Mouse (Mus musculus): ENCODE measurements around the gene Hmgxb4.
"Not testable (repeated sequence)": the region's sequence is repeated elsewhere in the genome, so short reads cannot be mapped to it uniquely, and the experiment has no call there.

Hmgxb4 gene

DNA sequence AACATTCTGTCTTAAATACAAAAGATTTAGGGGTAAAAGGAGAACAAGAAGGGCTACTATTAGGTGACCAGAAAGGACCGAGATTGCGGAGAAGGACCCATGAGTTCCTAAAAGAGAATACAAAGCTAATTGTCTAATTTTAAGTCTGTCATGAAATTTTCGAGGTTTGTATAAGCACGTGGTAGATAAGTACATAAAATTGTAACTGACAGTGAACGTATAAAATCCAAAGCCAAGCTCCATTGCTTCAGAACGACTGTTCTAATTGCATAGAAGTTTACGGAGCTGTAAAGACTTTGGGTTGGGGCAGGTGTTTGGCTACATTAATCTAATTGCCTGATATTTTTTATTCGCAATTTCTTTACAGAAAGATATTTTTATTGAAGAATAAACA, at the start of gene Hmgxb4:
Hmgxb4 (plus strand) TSS at position 276 of the 394 bp plus-strand sequence.
- no peak for DNase-seq (ENCODE audit: low spot score)

DNA sequence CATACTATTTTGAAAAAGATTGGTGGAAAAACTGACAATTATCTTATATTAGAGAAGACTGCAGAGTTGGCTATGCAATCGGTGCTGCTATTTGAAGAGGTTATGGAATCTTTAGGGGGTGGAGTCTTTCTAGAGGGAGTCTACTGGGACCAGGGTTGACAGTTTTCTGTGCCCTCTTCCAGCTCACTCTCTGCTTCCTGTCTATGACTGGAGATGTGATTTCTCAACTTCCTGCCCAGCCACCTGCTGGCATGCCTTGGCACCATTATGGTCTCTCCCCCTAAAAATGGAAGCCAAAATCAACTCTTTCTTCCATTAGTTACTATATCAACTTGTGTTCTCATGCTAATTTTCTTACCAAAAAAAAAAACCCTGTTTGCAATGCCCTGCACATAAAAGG, 43.7 kb upstream of the Hmgxb4 start:
- no peak for DNase-seq (ENCODE audit: low spot score)

DNA sequence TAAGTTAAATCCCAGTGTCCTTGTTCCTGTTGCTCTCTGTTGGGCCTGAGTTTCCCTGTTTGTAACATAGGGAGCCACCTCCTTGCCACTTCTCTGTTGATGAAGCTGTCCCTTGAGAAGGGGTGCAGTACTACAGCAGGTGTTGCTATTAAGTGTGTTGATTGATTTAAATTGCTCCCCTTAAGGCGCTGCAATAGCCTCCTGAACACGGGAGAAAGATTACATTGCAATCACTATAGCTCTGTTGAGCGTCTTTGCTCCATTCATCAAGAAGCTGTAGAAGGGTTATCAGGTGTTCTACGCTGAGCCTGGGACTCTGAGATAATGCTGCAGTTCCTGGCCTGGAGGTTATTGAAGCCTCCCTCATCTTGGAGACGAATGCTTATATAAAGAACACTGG, 29.2 kb upstream of the Hmgxb4 start:
- no peak for DNase-seq (ENCODE audit: low spot score)

DNA sequence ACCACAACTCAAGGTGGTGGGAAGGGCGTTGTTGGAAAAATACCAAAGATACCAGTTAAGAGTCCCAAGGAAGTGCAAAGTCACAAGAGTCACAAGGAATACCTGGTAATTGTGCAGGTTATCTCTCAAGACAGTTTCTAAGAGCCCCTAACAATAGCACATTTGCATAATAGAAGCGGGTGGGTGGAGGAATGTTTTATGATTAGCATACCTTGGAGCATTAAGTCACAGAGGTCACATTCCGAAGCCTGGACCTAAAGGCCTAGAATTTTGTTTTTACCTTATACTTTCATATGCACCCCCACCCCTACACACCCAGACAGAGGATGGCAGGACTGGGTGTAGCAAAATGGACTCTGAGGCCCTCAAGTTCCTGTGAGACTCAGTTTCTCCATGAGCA, 22.9 kb upstream of the Hmgxb4 start:
- not testable (repeated sequence) for DNase-seq (ENCODE audit: low spot score)

DNA sequence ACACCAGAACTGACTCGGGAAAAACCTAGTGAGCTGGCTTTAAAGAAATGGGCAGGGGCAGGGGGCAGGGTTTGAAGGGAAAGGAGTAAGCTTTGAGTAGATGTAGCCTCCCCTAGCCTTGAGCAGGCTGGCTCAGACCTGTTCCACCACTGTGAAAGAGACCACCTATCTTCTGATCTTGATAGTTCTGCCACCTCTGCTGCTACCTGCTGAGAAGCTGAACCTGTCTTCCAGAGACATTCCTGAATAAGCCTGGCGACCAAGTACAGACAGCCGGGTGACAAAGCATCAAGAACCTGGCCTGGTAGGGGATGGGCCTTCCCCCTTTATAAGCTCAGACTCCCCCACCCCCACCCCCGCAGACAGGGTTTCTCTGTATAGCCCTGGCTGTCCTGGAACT, 21.5 kb upstream of the Hmgxb4 start:
- DNase-seq (ENCODE audit: low spot score): no peak

DNA sequence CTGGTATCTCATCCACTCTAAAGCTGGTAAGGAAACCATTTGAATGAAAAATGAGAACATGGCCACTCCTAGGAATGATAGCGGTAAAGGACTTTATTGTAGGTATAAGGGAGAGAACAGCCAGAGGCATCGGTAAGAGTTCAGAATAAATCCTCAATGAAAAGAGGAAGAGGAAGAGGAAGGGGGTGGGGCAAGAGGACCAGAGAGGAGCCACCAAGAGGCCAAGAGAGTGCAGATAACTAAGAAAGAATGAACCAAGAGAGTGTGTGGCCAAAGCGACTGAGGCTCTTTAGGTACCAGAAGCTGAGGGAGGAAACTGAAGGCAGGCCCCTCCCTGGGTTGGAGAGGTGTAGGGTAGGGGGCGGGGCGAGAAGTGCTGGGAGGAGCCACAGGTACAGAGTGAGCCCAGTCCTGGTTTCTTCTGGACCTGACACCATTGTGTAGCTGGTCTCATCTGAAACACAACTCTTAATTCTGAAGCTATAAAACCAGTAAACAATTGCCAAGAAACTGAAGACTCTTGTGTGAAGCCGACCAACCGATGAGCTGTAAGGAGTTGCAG, 20.8 kb upstream of the Hmgxb4 start:
- no peak for DNase-seq (ENCODE audit: low spot score)

DNA sequence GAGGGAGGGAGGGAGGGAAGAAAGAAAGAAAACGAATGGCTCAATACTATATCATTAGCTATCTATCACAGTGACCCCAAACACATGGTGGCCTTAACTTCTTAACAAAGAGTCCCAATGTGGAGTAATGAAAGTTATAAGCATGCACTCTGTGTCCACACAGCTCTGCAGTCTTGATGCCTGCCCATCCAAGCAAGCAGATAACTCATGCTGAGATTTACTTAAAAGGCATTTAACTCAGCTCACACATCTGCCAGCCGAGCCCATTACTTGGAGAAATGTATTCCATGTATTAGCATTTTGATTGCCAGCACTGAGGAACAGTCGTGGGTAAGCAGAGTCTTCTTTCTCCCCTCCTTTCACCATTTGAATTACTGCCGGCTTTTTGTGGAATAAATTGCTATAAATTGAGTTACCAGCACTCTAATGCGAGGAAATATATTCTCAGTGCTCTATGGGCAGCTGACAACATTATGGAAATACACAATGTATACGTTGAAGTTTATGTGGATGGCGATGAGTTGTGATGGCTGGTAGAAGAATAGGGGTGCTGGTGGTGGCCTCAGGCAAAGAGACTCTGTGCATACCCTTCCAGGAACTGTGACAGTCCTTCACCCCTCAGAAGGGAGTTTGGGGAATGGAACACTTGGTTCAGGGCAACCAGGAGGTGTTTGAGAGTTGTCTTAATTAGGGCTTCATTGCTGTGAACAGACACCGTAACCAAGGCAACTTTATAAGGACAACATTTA, 19.9 kb upstream of the Hmgxb4 start:
- no peak for DNase-seq (ENCODE audit: low spot score)

DNA sequence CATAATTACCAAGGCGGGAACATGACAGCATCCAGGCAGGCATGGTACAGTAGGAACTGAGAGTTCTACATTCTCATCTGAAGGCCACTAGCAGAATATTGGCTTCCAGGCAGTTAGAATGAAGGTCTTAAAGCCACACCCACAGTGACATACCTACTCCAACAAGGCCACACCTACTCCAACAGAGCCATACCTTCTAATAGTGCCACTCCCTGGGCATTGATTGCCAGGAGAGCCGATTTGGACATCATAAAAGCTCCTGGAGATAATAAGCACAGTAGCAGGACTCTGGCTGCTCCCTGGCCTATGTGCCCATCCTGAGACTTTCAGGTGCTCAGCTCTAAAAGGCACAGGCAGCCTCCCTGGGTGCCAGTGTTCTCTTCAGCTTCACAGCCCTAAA, 19.3 kb upstream of the Hmgxb4 start:
- DNase-seq (ENCODE audit: low spot score): no peak

DNA sequence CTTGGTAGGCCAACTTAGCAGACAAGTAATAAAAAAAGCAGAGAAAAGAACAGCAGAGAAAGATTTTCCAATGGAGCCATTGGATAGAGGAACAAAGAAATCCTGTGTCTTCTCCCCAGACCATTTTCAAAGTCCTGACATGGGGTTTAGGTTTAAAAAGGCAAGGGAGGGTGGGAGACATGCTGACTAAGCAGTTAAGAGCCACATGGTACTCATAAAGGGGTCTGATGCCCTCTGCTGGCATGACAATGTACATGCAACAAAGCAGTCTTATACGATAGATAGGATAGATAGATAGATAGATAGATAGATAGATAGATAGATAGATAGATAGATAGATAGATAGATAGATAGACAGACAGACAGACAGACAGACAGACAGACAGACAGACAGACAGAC, 15.7 kb upstream of the Hmgxb4 start:
- DNase-seq (ENCODE audit: low spot score): no peak

DNA sequence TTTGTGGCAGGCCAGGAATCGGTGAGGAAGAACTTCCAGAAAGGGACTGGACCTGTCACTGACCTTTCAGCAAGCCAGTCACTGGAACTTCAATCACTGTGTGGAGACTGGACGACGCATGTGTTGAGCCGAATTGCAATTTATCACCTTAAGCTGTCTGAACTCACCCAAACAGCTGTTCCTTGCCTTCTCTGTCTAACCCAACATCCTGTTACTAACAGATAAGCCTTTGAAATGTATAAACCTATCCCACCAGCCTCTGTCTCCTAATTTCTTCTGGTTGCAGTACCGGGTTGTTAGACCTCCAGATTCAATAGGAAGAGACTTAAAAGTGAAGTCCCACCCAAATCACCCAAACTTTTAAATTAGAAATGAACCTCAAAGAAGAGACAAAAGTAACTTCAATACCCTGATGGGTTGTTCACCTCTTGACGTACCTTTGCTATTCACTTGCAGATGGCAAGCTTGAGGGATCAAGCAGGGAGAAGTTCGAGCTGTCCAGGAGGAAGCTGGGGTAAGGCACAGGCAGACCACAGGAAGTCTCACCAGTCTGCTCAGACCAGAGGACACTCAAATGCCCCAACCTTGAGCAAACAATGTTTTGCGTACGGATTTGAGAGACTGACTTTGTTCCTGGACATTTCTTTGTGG, 13.0 kb upstream of the Hmgxb4 start:
- DNase-seq (ENCODE audit: low spot score): no peak

DNA sequence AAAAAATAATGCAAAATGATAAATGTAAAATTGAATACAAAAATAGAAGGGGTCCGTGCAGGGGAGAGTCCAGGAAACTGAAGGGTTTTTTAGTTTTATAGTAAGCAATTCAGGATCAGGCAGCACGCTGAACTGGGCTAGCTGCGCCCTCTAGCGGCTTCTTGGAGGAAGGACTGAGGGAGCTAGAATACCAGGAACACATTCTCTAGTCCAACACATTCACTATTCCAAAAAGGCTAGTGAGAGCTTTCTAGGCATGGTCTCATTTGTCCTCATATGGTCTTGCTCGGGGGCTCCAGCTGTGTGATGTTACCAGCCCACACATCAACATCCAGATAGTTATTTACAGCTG, 12.5 kb upstream of the Hmgxb4 start:
- peak; percentile 28 for DNase-seq (ENCODE audit: low spot score)

DNA sequence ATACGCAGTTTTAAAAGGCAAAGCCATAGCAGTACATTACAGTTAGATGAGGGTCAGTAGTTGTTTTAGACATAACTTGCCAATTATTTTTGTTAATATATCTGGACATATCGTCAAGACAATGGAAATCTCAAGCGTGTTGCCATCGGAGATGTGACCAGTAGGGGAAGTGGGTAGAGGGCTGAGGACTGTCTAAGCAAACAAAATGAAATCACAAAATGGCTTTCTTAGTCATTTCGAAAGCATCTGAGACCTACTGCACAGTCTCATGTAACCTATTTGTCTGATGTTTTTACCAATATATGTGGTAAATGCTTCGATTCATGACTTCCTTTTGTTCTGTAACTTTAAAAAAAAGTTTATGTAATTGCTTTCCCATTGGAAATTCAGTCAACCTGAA, 11.3 kb upstream of the Hmgxb4 start:
- DNase-seq (ENCODE audit: low spot score): no peak

DNA sequence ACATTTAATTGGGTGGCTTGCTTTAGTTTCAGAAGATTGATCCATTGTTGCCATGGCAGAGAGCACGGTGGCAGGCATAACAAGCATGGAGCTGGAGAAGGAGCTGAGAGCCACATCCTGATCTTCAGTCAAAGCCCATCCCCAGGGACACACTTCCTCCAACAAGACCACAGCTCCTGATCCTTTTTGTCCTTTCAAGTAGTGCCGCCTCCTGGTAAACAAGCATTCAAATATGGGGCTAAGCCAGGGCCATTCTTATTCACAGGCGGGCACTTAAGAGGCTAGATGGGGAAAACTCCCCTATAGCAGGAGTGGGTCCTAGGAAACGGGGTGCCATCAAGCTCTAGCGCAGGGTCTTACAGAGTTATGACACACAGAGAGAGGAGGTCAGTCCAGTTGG, 5.7 kb upstream of the Hmgxb4 start:
- no peak for DNase-seq (ENCODE audit: low spot score)

DNA sequence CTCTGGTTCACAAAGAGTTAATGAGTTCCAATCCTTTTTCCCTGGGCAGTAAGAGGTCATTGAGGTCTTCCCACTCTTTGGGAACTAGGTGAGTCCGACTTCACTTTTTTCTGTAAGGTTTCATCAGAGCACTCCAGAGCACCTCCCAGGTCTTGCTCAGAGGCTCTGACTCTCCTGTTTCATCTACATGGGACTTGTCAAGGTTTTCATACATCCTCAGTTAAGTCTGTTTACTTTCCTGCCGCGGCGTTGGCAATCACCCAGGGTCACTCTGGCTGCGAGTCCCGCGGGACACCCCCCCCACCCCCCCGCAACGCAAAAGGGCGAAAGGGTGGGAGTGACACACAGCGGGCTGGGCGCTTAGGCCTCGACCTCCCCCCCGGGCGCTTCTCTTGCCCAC, 3.1 kb upstream of the Hmgxb4 start:
- no peak for DNase-seq (ENCODE audit: low spot score)

DNA sequence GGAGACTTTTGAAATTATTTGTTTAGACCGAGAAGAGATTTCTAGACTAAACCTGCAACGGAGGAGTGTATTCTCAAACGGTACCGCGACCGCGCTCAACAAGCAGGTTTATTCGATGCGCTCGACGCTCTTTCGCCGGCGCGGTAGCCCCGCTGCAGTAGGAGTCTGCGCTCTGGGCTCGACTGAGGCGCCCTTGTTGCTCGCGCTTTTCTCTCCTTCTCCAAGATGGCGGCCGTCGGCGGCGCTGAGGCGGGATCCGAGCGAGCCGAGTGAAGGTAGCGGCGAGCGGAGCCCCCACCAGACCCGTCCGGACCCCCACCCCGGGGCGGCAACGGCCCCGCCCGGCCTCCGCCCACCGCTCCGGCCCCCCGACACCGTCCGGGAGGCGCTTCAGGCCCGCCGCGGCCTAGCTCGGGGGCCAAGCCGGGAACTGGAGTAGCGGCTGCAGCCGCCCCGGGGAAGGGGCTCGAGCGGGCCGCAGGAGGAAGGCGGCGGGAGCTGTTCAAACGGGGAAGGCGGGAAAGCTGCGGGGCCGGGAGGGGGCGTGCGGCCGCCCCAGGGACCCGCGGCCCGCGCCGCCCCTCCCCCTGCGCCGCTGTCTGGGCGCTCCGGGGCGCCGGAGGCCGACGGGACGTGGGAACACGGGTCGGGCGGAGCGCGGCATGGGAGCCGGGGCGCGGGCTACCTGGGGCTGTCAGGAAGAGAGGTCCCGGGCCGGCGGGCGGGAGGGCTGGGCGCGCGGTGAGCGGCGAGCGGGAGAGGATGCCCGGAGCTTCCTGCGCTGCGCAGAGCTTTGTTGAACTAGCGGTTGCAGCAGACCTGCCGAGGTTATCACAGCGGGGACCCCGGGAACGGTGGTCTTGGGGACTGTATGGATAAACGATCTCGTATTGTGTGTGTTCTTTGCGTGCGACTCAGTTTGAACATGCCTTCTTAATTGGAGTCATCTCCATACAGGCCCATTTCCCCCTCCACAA, 607 bp downstream of the Hmgxb4 start:
- peak; percentile 86 for DNase-seq (ENCODE audit: low spot score)

DNA sequence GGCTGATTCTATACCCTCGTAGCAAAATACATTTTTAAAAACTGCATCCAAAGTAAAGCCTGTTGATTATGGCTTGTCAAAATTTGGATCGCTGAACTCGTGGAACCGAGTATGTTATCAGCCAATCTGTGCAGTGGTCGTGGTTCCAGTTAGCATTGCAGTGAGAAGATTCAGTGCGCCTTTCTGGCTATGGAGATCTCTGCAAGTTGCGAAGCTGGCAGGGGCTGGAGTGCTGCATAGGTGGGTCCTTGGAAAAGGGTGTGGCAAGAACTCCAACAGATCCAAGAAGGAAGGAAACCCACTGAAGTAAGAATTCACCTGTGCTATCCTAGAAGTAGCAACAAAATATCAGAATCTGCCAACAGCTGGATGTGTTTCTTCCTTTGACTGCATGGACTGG, 1.4 kb downstream of the Hmgxb4 start:
- DNase-seq (ENCODE audit: low spot score): no peak

DNA sequence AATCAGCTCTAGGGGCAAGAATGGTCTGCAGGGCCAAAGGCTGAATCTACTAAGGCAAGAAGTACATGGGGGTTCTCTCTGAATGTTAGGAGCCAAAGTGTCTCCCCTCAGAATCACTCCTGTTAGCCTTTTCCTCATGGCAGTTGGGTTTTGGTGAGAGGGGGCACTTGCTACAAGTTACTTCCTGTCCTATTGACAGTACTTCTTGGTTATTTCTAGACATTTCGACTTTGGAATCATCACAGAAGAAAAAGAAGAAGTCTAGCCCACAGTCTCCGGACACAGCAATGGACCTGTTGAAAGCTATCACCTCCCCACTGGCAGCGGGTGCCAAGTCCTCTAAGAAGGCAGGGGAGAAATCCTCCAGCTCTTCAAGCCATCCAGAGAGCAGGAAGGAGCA, 7.3 kb downstream of the Hmgxb4 start:
- no peak for DNase-seq (ENCODE audit: low spot score)

DNA sequence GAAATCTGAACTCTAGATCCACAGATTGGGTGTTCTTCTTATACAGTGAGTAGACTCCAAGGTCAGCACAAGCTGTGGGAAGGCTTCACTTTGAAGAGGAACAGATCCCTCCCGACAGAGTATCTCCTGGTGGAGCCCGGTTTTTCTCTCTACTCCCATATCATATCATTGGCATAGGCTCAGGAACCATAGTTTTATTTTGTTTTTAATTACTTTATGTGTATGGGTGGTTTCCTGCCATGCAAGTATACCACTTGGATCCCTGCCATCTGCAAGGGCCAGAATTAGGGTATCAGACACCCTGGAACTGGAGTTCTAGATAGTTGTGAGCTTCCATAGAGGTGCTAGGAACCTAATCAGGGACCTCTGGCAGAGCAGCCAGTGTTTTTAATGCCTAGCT, 15.7 kb downstream of the Hmgxb4 start:
- DNase-seq (ENCODE audit: low spot score): no peak

DNA sequence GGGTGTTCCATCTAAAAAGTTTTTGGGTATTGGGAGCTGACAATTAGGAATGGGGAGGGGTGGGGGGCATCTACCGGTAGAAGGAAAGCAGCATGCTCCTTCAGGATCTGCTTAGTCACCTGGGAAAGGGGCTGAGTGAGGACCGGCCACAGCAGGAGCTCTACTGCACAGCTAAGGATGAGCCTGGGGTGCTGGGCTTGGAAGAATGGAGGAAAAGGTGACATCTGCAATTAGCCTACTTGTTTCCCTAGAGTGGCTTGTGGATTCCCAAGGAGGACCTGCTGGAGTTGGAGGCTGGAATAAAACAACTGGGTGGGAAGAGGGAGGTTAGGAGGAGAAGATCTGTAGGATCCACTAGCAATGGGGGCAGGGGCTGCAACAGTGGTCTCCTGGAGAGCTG, 20.4 kb downstream of the Hmgxb4 start:
- no peak for DNase-seq (ENCODE audit: low spot score)

DNA sequence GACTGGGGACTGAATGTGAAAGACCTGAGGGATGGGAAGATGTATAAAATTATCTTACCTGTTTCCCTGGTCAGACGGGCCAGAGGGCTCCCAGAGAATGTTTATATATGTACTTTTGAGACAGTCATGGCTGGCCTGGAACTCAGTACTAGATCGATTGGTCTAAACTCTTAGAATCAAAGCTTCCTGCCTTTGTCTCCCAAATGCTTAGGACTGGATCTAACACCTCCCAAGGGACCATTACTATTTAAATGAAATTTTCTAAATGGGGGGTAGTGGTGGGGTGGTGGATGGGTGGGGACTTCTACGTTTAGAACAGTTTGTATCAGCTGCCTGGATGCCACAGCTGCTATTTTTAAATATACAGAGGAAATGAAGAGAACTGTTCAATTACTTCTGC, 20.8 kb downstream of the Hmgxb4 start:
- DNase-seq (ENCODE audit: low spot score): no peak

DNA sequence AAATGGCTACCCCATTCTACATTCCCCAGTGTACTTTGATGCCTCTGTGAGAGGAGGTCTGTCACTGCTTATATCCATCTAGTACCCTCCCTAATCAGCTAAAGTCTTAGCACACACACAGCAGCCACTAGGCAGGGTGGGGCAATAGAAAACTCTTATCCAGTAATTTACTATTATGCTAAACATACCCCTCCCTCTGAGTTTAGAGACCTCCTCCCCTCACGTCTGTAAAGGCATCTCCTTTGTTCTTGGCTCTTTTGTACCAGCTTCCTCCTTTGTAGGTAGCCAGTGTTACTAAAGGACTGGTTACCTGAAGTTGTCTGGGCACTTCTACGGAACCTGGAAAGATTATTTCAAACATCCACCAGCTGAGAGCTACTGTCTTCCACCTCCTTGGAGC, 22.8 kb downstream of the Hmgxb4 start:
- no peak for DNase-seq (ENCODE audit: low spot score)

DNA sequence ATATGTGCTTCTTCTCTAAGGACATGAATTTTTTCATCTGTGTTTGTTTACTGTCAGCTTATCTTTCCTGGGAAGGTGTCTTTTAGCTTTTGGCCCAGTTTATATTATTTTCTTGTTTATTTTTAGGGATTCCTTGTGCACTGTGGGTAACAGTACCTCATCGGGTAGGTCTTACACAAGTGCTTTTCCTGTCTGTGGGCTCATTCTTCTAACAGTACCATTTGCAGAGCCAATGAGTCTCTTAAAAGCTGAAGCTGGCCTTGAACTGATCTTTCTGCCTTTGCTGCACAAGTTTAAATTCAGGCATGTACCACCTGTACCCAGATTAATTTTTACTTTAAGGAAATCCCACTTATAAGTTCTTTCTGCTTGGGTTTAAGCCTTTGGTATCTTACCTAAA, 23.3 kb downstream of the Hmgxb4 start:
- no peak for DNase-seq (ENCODE audit: low spot score)
